Mouse (Mus musculus) embryonic facial prominence, embryonic 10.5 days (tissue): Measurements from ENCODE around the gene Ino80b. TPM values are rescaled to one million over a fixed set of nuclear protein-coding genes. Genes with fewer than 3 reads are reported as not detected.
"Not testable (repeated sequence)": the region's sequence is repeated elsewhere in the genome, so short reads cannot be mapped to it uniquely, and the experiment has no call there.

Experiments used
- DNase-seq: peaks from one replicate; pipeline ENCODE4 v3.0.0-alpha.2; 2017; ENCODE audit warnings: low spot score
- H3K27ac ChIP-seq: fragments of 300-500 bp; sonication (generic); replicated peaks from 2 replicates; pipeline ENCODE4 v1.5.1; 2016; ENCODE audit warnings: mild to moderate bottlenecking
- H3K27me3 ChIP-seq: fragments of 300-500 bp; sonication (generic); replicated peaks from 2 replicates; pipeline ENCODE4 v1.6.1; 2016; ENCODE audit warnings: low read depth, mild to moderate bottlenecking; ENCODE audit not compliant: poor library complexity, severe bottlenecking
- H3K36me3 ChIP-seq: fragments of 300-500 bp; sonication (generic); replicated peaks from 2 replicates; pipeline ENCODE4 v1.6.1; 2016; ENCODE audit warnings: mild to moderate bottlenecking, moderate library complexity
- H3K4me1 ChIP-seq: fragments of 300-500 bp; sonication (generic); 2 replicates; pipeline ENCODE4 v1.6.1; 2016
- H3K4me3 ChIP-seq: fragments of 300-500 bp; sonication (generic); 2 replicates; pipeline ENCODE4 v1.5.1; 2016; ENCODE audit warnings: mild to moderate bottlenecking, moderate library complexity
- H3K9me3 ChIP-seq: fragments of 300-500 bp; sonication (generic); 2 replicates; pipeline ENCODE4 v1.6.1; 2016; ENCODE audit warnings: mild to moderate bottlenecking
- WGBS: fragments of 180-500 bp; shearing (Covaris S2); methylation state at CpG from one replicate; pipeline ENCODE4 v1.1.7; 2016; 5-methylcytosine and 5-hydroxymethylcytosine counted together
- polyA plus RNA-seq: library from polyadenylated mRNA; unstranded; fragments of >200 nt; fragmentation: Nextera tagmentation; extraction: Ambion mirVana; gene quantifications from 2 replicates; pipeline ENCODE4 v1.2.1, GENCODE M21; 2016

Gene Ino80b
- polyA plus RNA-seq, result 18.6 and 20.2 TPM in 2 replicates

DNA sequence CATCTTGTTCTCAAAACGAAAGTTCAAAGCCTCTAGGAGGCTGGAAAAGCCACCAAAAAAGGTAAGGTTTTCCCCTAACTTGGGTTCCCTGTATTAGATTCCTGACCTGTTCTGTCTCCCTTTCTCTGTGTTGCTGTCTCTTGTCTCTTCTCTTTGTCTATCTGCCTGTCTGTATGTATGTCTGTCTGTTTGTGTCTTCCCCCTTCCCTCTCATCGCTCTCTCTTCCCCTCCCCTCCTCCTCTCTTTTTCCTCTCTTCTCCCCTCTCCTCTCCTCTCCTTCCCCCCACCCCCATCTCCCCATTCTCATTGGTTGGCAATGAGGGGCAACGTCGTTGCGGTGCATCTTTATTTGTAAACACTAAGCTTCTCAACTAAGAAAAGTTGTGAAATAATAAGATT is at the start of gene Ino80b:
Gene Ino80b, minus strand, starts transcription at position 101 of the 400 bp plus-strand sequence.
- Histone ChIP-seq H3K4me3 (peak within 1 kb of the TSS; percentile 83), H3K36me3 (0 out of 2 replicates have a peak, but pooled peaks cover 3% of the 10 kb centered on the region), H3K27ac (peak within 1 kb of the TSS; percentile 88), H3K4me1 (peaks cover 42% of the 10 kb centered on the region), H3K27me3 (no peaks in the 10 kb centered on the region), H3K9me3 (no peaks in the 10 kb centered on the region)
- DNase-seq, result no peak
- WGBS, result 28% methylated on average over 5 of the region's 5 CpGs

GRCm38 (mm10) chr6:83172240-83172920 is 47.1 kb upstream of the Ino80b start:
- WGBS, result 66% methylated on average over 9 of the region's 9 CpGs
- no peak overlapping the region for H3K27ac ChIP-seq
- DNase-seq, result no peak

DNA sequence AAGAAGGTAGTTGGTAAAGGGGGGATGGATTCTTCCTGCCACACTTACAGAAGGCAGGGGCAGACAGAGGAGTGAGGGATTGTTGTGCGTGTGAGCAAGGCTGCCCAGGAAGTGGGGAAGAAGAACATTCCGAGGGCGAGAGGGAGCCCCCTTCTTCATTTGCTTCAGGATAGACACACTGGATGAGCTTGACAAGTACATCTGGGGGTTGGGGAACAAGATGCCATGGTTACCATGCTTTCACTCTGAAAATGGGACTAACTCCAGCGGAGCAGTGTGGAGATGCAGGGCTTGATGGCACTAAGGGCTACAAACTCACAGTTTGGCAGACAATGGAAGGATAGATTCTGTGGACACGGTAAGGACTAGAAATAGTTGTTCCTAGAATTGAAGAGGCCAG is 45.8 kb upstream of the Ino80b start:
- no peaks in the 10 kb centered on the region for H3K9me3 ChIP-seq
- no peak overlapping the region for H3K27ac ChIP-seq
- H3K36me3 ChIP-seq, result peaks cover 3% of the 10 kb centered on the region
- WGBS, result 84% methylated on average over 5 of the region's 5 CpGs
- peaks cover 19% of the 10 kb centered on the region for H3K4me1 ChIP-seq
- DNase-seq, result no peak
- no peak overlapping the region for H3K4me3 ChIP-seq
- H3K27me3 ChIP-seq, result no peaks in the 10 kb centered on the region

More at GRCm38 (mm10) chr6:83172240-83172920, 47.1 kb upstream of the Ino80b start:
- no peaks in the 10 kb centered on the region for H3K27me3 ChIP-seq
- peaks cover 11% of the 10 kb centered on the region for H3K36me3 ChIP-seq
- no peaks in the 10 kb centered on the region for H3K9me3 ChIP-seq
- H3K4me3 ChIP-seq, result no peak overlapping the region
- H3K4me1 ChIP-seq, result peaks cover 8% of the 10 kb centered on the region

GRCm38 (mm10) chr6:83169872-83170271 is 44.6 kb upstream of the Ino80b start:
- Histone ChIP-seq H3K27me3 (no peaks in the 10 kb centered on the region), H3K9me3 (no peaks in the 10 kb centered on the region), H3K4me1 (peaks cover 23% of the 10 kb centered on the region), H3K36me3 (no peaks in the 10 kb centered on the region), H3K4me3 (no peak overlapping the region), H3K27ac (no peak overlapping the region)
- 85% methylated on average over 5 of the region's 5 CpGs for WGBS
- no peak for DNase-seq

- Histone ChIP-seq H3K27me3 (peaks cover 17% of the 10 kb centered on the region), H3K4me1 (peaks cover 42% of the 10 kb centered on the region), H3K9me3 (no peaks in the 10 kb centered on the region), H3K4me3 (peak overlapping the region; percentile 88), H3K27ac (peak overlapping the region; percentile 99), H3K36me3 (no peaks in the 10 kb centered on the region)
- DNase-seq, result no peak
- 1% methylated on average over 12 of the region's 12 CpGs for WGBS
Observed at GRCm38 (mm10) chr6:83166243-83166630, 41.0 kb upstream of the Ino80b start.

GRCm38 (mm10) chr6:83165607-83166242 is 40.5 kb upstream of the Ino80b start, which contains the start of gene Dctn1:
Gene Dctn1, plus strand, starts transcription at chr6:83165920.
- no peaks in the 10 kb centered on the region for H3K9me3 ChIP-seq
- peak within 1 kb of the TSS; percentile 99 for H3K27ac ChIP-seq
- H3K4me3 ChIP-seq, result peak within 1 kb of the TSS; percentile 88
- DNase-seq, result peak; percentile 95
- no peaks in the 10 kb centered on the region for H3K36me3 ChIP-seq
- H3K4me1 ChIP-seq, result peaks cover 41% of the 10 kb centered on the region
- peaks cover 22% of the 10 kb centered on the region for H3K27me3 ChIP-seq
- under 1% methylated on average over 58 of the region's 58 CpGs for WGBS

- DNase-seq, result no peak
- Histone ChIP-seq H3K4me3 (peak overlapping the region; percentile 88), H3K27ac (peak overlapping the region; percentile 99), H3K9me3 (no peaks in the 10 kb centered on the region), H3K36me3 (no peaks in the 10 kb centered on the region), H3K4me1 (peaks cover 40% of the 10 kb centered on the region), H3K27me3 (peaks cover 28% of the 10 kb centered on the region)
- 8% methylated on average over 6 of the region's 6 CpGs for WGBS
Observed at GRCm38 (mm10) chr6:83165026-83165606, 39.9 kb upstream of the Ino80b start.

DNA sequence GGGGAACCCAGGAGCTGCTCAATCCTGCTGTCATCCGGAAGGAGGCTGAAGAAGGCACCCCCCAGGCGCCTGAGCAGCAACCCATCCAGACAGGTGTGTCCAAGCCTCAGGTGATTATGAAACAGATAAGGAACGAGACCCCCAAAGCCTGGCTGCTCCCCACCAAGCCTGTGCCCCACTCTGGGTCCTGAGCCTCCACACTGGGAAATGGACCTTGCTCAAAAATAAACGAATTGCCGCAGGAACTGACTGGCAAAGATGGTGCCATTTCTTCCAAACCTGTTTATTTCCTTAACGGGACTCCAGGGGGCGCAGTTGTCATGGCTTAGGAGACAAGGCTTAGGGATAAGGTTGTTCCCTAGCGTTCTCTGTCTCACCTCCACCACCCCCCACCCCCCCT is 37.5 kb upstream of the Ino80b start:
- WGBS, result under 1% methylated on average over 8 of the region's 8 CpGs

DNA sequence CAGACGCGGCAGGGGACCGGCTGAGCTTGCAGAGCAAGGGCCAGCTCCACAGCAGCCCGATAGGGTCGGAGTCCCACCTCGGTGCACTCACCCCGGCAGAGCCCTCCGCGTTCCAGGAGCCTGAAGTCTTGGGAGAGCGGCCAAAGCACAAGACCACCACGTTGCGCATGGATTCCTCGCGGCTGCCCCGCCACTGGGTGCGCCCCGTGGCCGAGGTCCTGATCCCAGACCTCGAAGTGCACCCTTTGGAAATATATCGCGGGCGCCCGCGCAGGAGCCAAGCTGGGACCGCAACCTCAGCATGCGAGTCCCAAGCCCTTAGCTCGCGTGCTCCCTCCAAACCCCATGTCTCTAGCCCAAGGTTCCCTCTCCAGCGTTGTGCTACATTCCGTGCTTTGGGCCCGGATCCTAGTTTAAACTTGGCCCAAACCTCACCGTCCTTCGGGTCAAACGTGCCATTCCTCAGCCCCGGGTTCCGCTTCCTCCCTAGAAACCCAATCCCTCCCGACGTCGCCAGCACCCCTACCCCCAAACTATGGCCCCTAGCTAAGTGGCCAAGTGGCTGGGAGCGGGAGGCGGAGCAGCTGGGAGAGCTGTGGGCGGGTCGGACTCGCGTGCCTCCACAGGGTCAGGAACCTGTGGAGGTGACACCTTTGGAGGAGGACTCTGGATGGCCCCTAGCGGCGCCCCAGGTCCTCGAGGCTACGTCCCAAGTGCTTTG is 36.9 kb upstream of the Ino80b start:
- no peaks in the 10 kb centered on the region for H3K36me3 ChIP-seq
- H3K27ac ChIP-seq, result peak overlapping the region; percentile 12; the same call in 1 of the 2 replicates
- H3K4me1 ChIP-seq, result peaks cover 36% of the 10 kb centered on the region
- H3K4me3 ChIP-seq, result peak overlapping the region; percentile 54
- WGBS, result under 1% methylated on average over 49 of the region's 49 CpGs
- peaks cover 34% of the 10 kb centered on the region for H3K27me3 ChIP-seq
- H3K9me3 ChIP-seq, result no peaks in the 10 kb centered on the region
- peak; percentile 65 for DNase-seq

More for the DNA sequence above, 37.5 kb upstream of the Ino80b start:
- H3K27ac ChIP-seq, result no peak overlapping the region
- H3K27me3 ChIP-seq, result peaks cover 34% of the 10 kb centered on the region
- H3K9me3 ChIP-seq, result no peaks in the 10 kb centered on the region
- peak overlapping the region; percentile 54 for H3K4me3 ChIP-seq
- peaks cover 40% of the 10 kb centered on the region for H3K4me1 ChIP-seq
- no peaks in the 10 kb centered on the region for H3K36me3 ChIP-seq
- peak; percentile 77 for DNase-seq

GRCm38 (mm10) chr6:83161442-83161841 is 36.2 kb upstream of the Ino80b start:
- no peak overlapping the region for H3K27ac ChIP-seq
- H3K4me3 ChIP-seq, result peak overlapping the region; percentile 54
- peaks cover 34% of the 10 kb centered on the region for H3K27me3 ChIP-seq
- H3K36me3 ChIP-seq, result no peaks in the 10 kb centered on the region
- 6% methylated on average over 19 of the region's 19 CpGs for WGBS
- no peaks in the 10 kb centered on the region for H3K9me3 ChIP-seq
- H3K4me1 ChIP-seq, result peaks cover 32% of the 10 kb centered on the region
- DNase-seq, result no peak

GRCm38 (mm10) chr6:83159456-83159855 is 34.2 kb upstream of the Ino80b start:
- not testable (repeated sequence) for H3K4me3 ChIP-seq, H3K9me3 ChIP-seq, H3K36me3 ChIP-seq, H3K27ac ChIP-seq
- peaks cover 46% of the 10 kb centered on the region for H3K27me3 ChIP-seq
- DNase-seq, result peak; percentile 52
- H3K4me1 ChIP-seq, result peaks cover 41% of the 10 kb centered on the region
- 33% methylated on average over 3 of the region's 3 CpGs for WGBS

DNA sequence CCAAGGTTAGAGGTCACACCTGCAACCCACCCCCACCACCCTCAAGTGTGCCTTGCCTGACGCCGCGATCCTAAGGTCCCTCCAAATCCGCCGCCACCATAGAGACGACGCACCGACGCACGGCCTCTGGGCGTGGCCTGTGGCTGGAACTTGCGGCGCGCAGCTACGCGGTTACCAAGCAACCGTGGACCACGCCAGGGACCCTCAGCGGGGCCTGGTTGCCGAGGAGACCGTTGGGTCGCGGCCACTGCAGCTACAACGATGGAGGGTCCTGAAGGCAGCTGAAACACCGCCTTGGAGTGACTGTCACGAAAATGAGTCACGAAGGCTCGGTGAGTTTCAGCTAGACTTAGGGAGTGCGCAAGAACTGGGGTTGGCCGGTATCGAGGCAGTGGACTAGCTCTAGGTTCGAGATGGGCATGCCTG is 31.0 kb upstream of the Ino80b start, which contains the start of the genes Wdr54 and 1700003E16Rik:
Gene Wdr54, minus strand, starts transcription at position 139 of the 426 bp plus-strand sequence.
Gene 1700003E16Rik, plus strand, starts transcription at position 146 of the 426 bp plus-strand sequence.
- peak within 1 kb of the TSS; percentile 80 for H3K27ac ChIP-seq
- WGBS, result 2% methylated on average over 32 of the region's 32 CpGs
- peak within 1 kb of the TSS; percentile 73 for H3K4me3 ChIP-seq
- H3K27me3 ChIP-seq, result peaks cover 32% of the 10 kb centered on the region
- H3K9me3 ChIP-seq, result no peaks in the 10 kb centered on the region
- DNase-seq, result peak; percentile 92
- H3K4me1 ChIP-seq, result peaks cover 35% of the 10 kb centered on the region
- H3K36me3 ChIP-seq, result peaks cover 24% of the 10 kb centered on the region
